Mouse (Mus musculus) intestine, postnatal 0 days (tissue): ENCODE measurements around the gene Ddx60. TPM values are rescaled to one million over a fixed set of nuclear protein-coding genes. Genes with fewer than 3 reads are reported as not detected.
"Not testable (repeated sequence)": the region's sequence is repeated elsewhere in the genome, so short reads cannot be mapped to it uniquely, and the experiment has no call there.

Experiments used
- ATAC-seq: fragments of 200-750 bp; cut with Nextera tagmentation; 2 replicates; pipeline ENCODE4 v1.8.0; 2017; ENCODE audit warnings: mild to moderate bottlenecking, moderate TSS enrichment, moderate library complexity
- H3K27ac ChIP-seq: fragments of 300-500 bp; sonication (generic); 2 replicates; pipeline ENCODE4 v1.5.1; 2014; ENCODE audit warnings: mild to moderate bottlenecking, low read depth, low read length, moderate library complexity
- H3K27me3 ChIP-seq: fragments of 300-500 bp; sonication (generic); replicated peaks from 2 replicates; pipeline ENCODE4 v1.6.1; 2014; ENCODE audit warnings: low read length, mixed read lengths; ENCODE audit not compliant: control insufficient read depth, insufficient read depth
- H3K36me3 ChIP-seq: fragments of 300-500 bp; sonication (generic); 2 replicates; pipeline ENCODE4 v1.6.1; 2014; ENCODE audit warnings: mild to moderate bottlenecking, moderate library complexity; ENCODE audit not compliant: control insufficient read depth, insufficient read depth
- H3K4me1 ChIP-seq: fragments of 300-500 bp; sonication (generic); replicated peaks from 2 replicates; pipeline ENCODE4 v1.6.1; 2014; ENCODE audit warnings: antibody characterized with exemption, low read length, mixed read lengths; ENCODE audit not compliant: control insufficient read depth, insufficient read depth
- H3K4me2 ChIP-seq: fragments of 300-500 bp; sonication (generic); replicated peaks from 2 replicates; pipeline ENCODE4 v1.6.1; 2014; ENCODE audit warnings: low read depth, mild to moderate bottlenecking, moderate library complexity
- H3K4me3 ChIP-seq: fragments of 300-500 bp; sonication (generic); 2 replicates; pipeline ENCODE4 v1.5.1; 2014; ENCODE audit warnings: low read depth, low read length
- H3K9ac ChIP-seq: fragments of 300-500 bp; sonication (generic); 2 replicates; pipeline ENCODE4 v1.6.1; 2014; ENCODE audit warnings: mild to moderate bottlenecking, low read depth, low read length
- H3K9me3 ChIP-seq: fragments of 300-500 bp; sonication (generic); 2 replicates; pipeline ENCODE4 v1.6.1; 2016; ENCODE audit warnings: mixed run types; ENCODE audit not compliant: control insufficient read depth
- CTCF ChIP-seq: sonication (generic); IDR thresholded peaks from 2 replicates; pipeline ENCODE4 v1.5.1; 2016; ENCODE audit warnings: low read depth, mild to moderate bottlenecking, control low read depth, antibody characterized with exemption, moderate library complexity
- WGBS: fragments of 180-500 bp; shearing (Covaris S2); extraction: QIAGEN DNeasy Blood & Tissue Kit; methylation state at CpG from one replicate; pipeline ENCODE4 v1.1.7; 2014; 5-methylcytosine and 5-hydroxymethylcytosine counted together
- polyA plus RNA-seq: library from polyadenylated mRNA; unstranded; fragments of >200 nt; fragmentation: Nextera tagmentation; extraction: Ambion mirVana; gene quantifications from 2 replicates; pipeline ENCODE4 v1.2.1, GENCODE M21; 2015

Ddx60 gene
- polyA plus RNA-seq, 1 experiment from 2014 or later = 47.9 TPM

GRCm38 (mm10) chr8:61920389-61920788 is 7.5 kb upstream of the Ddx60 start:
- peak; percentile 50; the same call in 1 of the 2 replicates for ATAC-seq

GRCm38 (mm10) chr8:61921454-61922054 is 6.3 kb upstream of the Ddx60 start:
- no peaks in the 10 kb centered on the region for H3K27me3 ChIP-seq
- H3K4me1 ChIP-seq = no peaks in the 10 kb centered on the region
- H3K36me3 ChIP-seq = no peaks in the 10 kb centered on the region
- H3K27ac ChIP-seq = no peak overlapping the region
- ATAC-seq = no peak
- no peaks in the 10 kb centered on the region for H3K9me3 ChIP-seq
- no peak overlapping the region for H3K9ac ChIP-seq
- no peak overlapping the region for H3K4me3 ChIP-seq
- 77% methylated on average over 10 of the region's 10 CpGs for WGBS
- TF ChIP-seq CTCF = no peak
- no peak overlapping the region for H3K4me2 ChIP-seq

More at GRCm38 (mm10) chr8:61920389-61920788, 7.5 kb upstream of the Ddx60 start:
- H3K27ac ChIP-seq = no peak overlapping the region
- no peaks in the 10 kb centered on the region for H3K27me3 ChIP-seq
- H3K9ac ChIP-seq = no peak overlapping the region
- 45% methylated on average over 7 of the region's 7 CpGs for WGBS
- no peaks in the 10 kb centered on the region for H3K4me1 ChIP-seq
- H3K4me2 ChIP-seq = no peak overlapping the region
- TF ChIP-seq CTCF = no peak
- H3K4me3 ChIP-seq = no peak overlapping the region
- no peaks in the 10 kb centered on the region for H3K9me3 ChIP-seq
- H3K36me3 ChIP-seq = no peaks in the 10 kb centered on the region

- ATAC-seq = peak; percentile 69
- no peak for TF ChIP-seq CTCF
- Histone ChIP-seq H3K4me2 (no peak overlapping the region), H3K27ac (no peak overlapping the region; the same call in 1 of the 2 replicates), H3K9ac (no peak overlapping the region), H3K4me3 (no peak overlapping the region), H3K9me3 (no peaks in the 10 kb centered on the region), H3K36me3 (no peaks in the 10 kb centered on the region), H3K4me1 (no peaks in the 10 kb centered on the region), H3K27me3 (no peaks in the 10 kb centered on the region)
- WGBS = 56% methylated on average over 1 of the region's 1 CpGs
These were observed 3.4 kb upstream of the Ddx60 start for GRCm38 (mm10) chr8:61924518-61924917.

GRCm38 (mm10) chr8:61933243-61933642 is 5.4 kb downstream of the Ddx60 start:
- Histone ChIP-seq H3K4me3 (no peak overlapping the region), H3K36me3 (no peaks in the 10 kb centered on the region), H3K4me1 (no peaks in the 10 kb centered on the region), H3K27ac (no peak overlapping the region), H3K9me3 (no peaks in the 10 kb centered on the region), H3K9ac (no peak overlapping the region), H3K4me2 (no peak overlapping the region), H3K27me3 (no peaks in the 10 kb centered on the region)
- no peak for ATAC-seq
- 9% methylated on average over 2 of the region's 2 CpGs for WGBS
- no peak for TF ChIP-seq CTCF

GRCm38 (mm10) chr8:61937576-61937975 is 9.7 kb downstream of the Ddx60 start:
- WGBS = 82% methylated on average over 2 of the region's 2 CpGs

GRCm38 (mm10) chr8:61964591-61965375 is 36.9 kb downstream of the Ddx60 start:
- 69% methylated on average over 4 of the region's 4 CpGs for WGBS
- not testable (repeated sequence) for H3K4me3 ChIP-seq, ATAC-seq, H3K36me3 ChIP-seq, H3K4me2 ChIP-seq, H3K27me3 ChIP-seq, H3K9ac ChIP-seq, H3K27ac ChIP-seq, H3K4me1 ChIP-seq, H3K9me3 ChIP-seq

More at GRCm38 (mm10) chr8:61937576-61937975, 9.7 kb downstream of the Ddx60 start:
- ATAC-seq = no peak
- no peaks in the 10 kb centered on the region for H3K9me3 ChIP-seq
- no peak overlapping the region for H3K4me3 ChIP-seq
- no peak overlapping the region for H3K9ac ChIP-seq
- H3K27me3 ChIP-seq = no peaks in the 10 kb centered on the region
- no peaks in the 10 kb centered on the region; the same call in 1 of the 2 replicates for H3K36me3 ChIP-seq
- TF ChIP-seq CTCF = no peak
- no peaks in the 10 kb centered on the region for H3K4me1 ChIP-seq
- H3K4me2 ChIP-seq = no peak overlapping the region
- H3K27ac ChIP-seq = no peak overlapping the region
